Mouse (Mus musculus) left cerebral cortex, postnatal 36 days (tissue): Measurements from ENCODE around the gene Ptch1. TPM values are rescaled to one million over a fixed set of nuclear protein-coding genes. Genes with fewer than 3 reads are reported as not detected.

ENCODE experiments used
- DNase-seq, 2 experiments: peaks; one replicate each; pipeline ENCODE4 v3.0.0; 2021 to 2022; ENCODE audit warnings: low spot score in 2 of 2, mixed read lengths in 1 of 2
- intact Hi-C: fragments of 180-260 bp; cut with DNase I; formaldehyde crosslinking; loops from one replicate; pipeline ENCODE4 v1.15.1; 2025
- total RNA-seq, 2 experiments: library from RNA; stranded (reverse); gene quantifications; 2 replicates each; pipeline ENCODE4 v1.2.3; 2021

The Ptch1 gene
- 10 to 100 TPM; 40.5 to 51.6 TPM for total RNA-seq

- intact Hi-C loops, result loop anchor here (5.0 to 10.0 kb wide), 2 partner anchors 124 to 451 kb away; no protein-coding TSS in a partner anchor
- DNase-seq, result peak; percentile 30 to 39
Measured at GRCm38 (mm10) chr13:63573256-63573835, at the start of gene Ptch1. Gene Ptch1 (minus strand): TSS chr13:63573598.

- no peak for DNase-seq
- intact Hi-C loops, result no loop called here
Measured at GRCm38 (mm10) chr13:63621301-63621700, 47.9 kb upstream of the Ptch1 start.

- intact Hi-C loops, result no loop called here
- DNase-seq, result no peak
Measured at GRCm38 (mm10) chr13:63613201-63613600, 39.8 kb upstream of the Ptch1 start.

- intact Hi-C loops, result no loop called here
- DNase-seq, result no peak
Measured at GRCm38 (mm10) chr13:63609734-63610133, 36.3 kb upstream of the Ptch1 start.

- DNase-seq, result no peak
- intact Hi-C loops, result no loop called here
Measured at GRCm38 (mm10) chr13:63597593-63597992, 24.2 kb upstream of the Ptch1 start.

- intact Hi-C loops, result no loop called here
- DNase-seq, result no peak
Measured at GRCm38 (mm10) chr13:63595869-63596268, 22.5 kb upstream of the Ptch1 start.

- DNase-seq, result no peak
Measured at GRCm38 (mm10) chr13:63593469-63594050, 20.2 kb upstream of the Ptch1 start.

GRCm38 (mm10) chr13:63592755-63593154 is 19.4 kb upstream of the Ptch1 start:
- intact Hi-C loops, result no loop called here
- no peak for DNase-seq

More at GRCm38 (mm10) chr13:63593469-63594050, 20.2 kb upstream of the Ptch1 start:
- intact Hi-C loops, result no loop called here

- intact Hi-C loops, result loop anchor here (5.0 to 10.0 kb wide), 2 partner anchors 123 to 450 kb away; no protein-coding TSS in a partner anchor
- DNase-seq, result no peak
Measured at GRCm38 (mm10) chr13:63574601-63575000, 1.2 kb upstream of the Ptch1 start.

GRCm38 (mm10) chr13:63572453-63573255 is 744 bp downstream of the Ptch1 start:
- intact Hi-C loops, result loop anchor here (5.0 to 10.0 kb wide), 2 partner anchors 125 to 452 kb away; no protein-coding TSS in a partner anchor
- DNase-seq, result peak; percentile 53 to 62

- DNase-seq, result no peak
- intact Hi-C loops, result loop anchor here (5.0 to 10.0 kb wide), 2 partner anchors 125 to 453 kb away; no protein-coding TSS in a partner anchor
Measured at GRCm38 (mm10) chr13:63572111-63572452, 1.3 kb downstream of the Ptch1 start.

- intact Hi-C loops, result loop anchor here (5.0 to 10.0 kb wide), 2 partner anchors 127 to 454 kb away; no protein-coding TSS in a partner anchor
- DNase-seq, result no peak
Measured at GRCm38 (mm10) chr13:63570456-63570855, 2.9 kb downstream of the Ptch1 start.

- DNase-seq, result no peak
- intact Hi-C loops, result loop anchor here (10.0 kb wide), 1 partner anchor 585 kb away; the partner anchor contains the start of gene Zfp367
Measured at GRCm38 (mm10) chr13:63569396-63569756, 4.0 kb downstream of the Ptch1 start.

- no peak for DNase-seq
- intact Hi-C loops, result loop anchor here (10.0 kb wide), 1 partner anchor 586 kb away; the partner anchor contains the start of gene Zfp367
Measured at GRCm38 (mm10) chr13:63568741-63569395, 4.5 kb downstream of the Ptch1 start.

- intact Hi-C loops, result loop anchor here (10.0 kb wide), 1 partner anchor 586 kb away; the partner anchor contains the start of gene Zfp367
- DNase-seq, result no peak
Measured at GRCm38 (mm10) chr13:63568306-63568705, 5.1 kb downstream of the Ptch1 start.

- peak; percentile 96 to 97 for DNase-seq
- intact Hi-C loops, result loop anchor here (10.0 kb wide), 1 partner anchor 587 kb away; the partner anchor contains the start of gene Zfp367
Measured at GRCm38 (mm10) chr13:63567677-63568293, 5.6 kb downstream of the Ptch1 start.

- intact Hi-C loops, result loop anchor here (10.0 kb wide), 1 partner anchor 588 kb away; the partner anchor contains the start of gene Zfp367
- DNase-seq, result peak; percentile 84 to 87
Measured at GRCm38 (mm10) chr13:63566018-63567015, 7.1 kb downstream of the Ptch1 start.
